Mouse (Mus musculus): ENCODE data around the gene Ovca2. TPM values are rescaled to one million over a fixed set of nuclear protein-coding genes. Genes with fewer than 3 reads are reported as not detected.
A peak's percentile ranks its signal among the peaks of the same experiment; 100 is the strongest.

The Ovca2 gene
- polyA plus RNA-seq, 1 experiment from 2014 or later = 14.4 TPM

GRCm38 (mm10) chr11:75192336-75193214 lies 13.9 kb upstream of the Ovca2 start:
- ATAC-seq = peak; percentile 40

GRCm38 (mm10) chr11:75191841-75192240 lies 13.2 kb upstream of the Ovca2 start:
- no peak overlapping the region for H3K27ac ChIP-seq (ENCODE audit: low read depth, low read length)
- no peaks in the 10 kb centered on the region for H3K9me3 ChIP-seq (ENCODE audit: control insufficient read depth, low read length)
- no peaks in the 10 kb centered on the region for H3K36me3 ChIP-seq (ENCODE audit: control insufficient read depth, insufficient read depth, low read length)
- ATAC-seq = no peak
- H3K4me2 ChIP-seq (ENCODE audit: low read length) = no peak overlapping the region
- no peak overlapping the region for H3K9ac ChIP-seq (ENCODE audit: low read depth, low read length)
- WGBS = 63% methylated on average over 6 of the region's 6 CpGs
- H3K4me3 ChIP-seq (ENCODE audit: low read length) = no peak overlapping the region
- H3K27me3 ChIP-seq (replicated peaks; ENCODE audit: control insufficient read depth, insufficient read depth, low read length) = peaks cover 11% of the 10 kb centered on the region
- peaks cover 39% of the 10 kb centered on the region for H3K4me1 ChIP-seq (ENCODE audit: control insufficient read depth, insufficient read depth, low read depth, low read length)

More at GRCm38 (mm10) chr11:75192336-75193214, 13.9 kb upstream of the Ovca2 start:
- WGBS = 20% methylated on average over 13 of the region's 13 CpGs
- peak overlapping the region; percentile 72 for H3K4me2 ChIP-seq (ENCODE audit: low read length)
- H3K36me3 ChIP-seq (ENCODE audit: control insufficient read depth, insufficient read depth, low read length) = no peaks in the 10 kb centered on the region
- peak overlapping the region; percentile 60 for H3K4me3 ChIP-seq (ENCODE audit: low read length)
- H3K4me1 ChIP-seq (ENCODE audit: control insufficient read depth, insufficient read depth, low read depth, low read length) = peaks cover 39% of the 10 kb centered on the region
- no peaks in the 10 kb centered on the region for H3K9me3 ChIP-seq (ENCODE audit: control insufficient read depth, low read length)
- H3K27me3 ChIP-seq (replicated peaks; ENCODE audit: control insufficient read depth, insufficient read depth, low read length) = peaks cover 11% of the 10 kb centered on the region
- H3K9ac ChIP-seq (ENCODE audit: low read depth, low read length) = peak overlapping the region; percentile 68; the same call in 1 of the 2 replicates
- no peak overlapping the region for H3K27ac ChIP-seq (ENCODE audit: low read depth, low read length)

GRCm38 (mm10) chr11:75190905-75191441 lies 12.3 kb upstream of the Ovca2 start, which contains the start of gene Dph1:
Dph1 (minus strand) TSS chr11:75191241.
- Histone ChIP-seq H3K36me3 (ENCODE audit: control insufficient read depth, insufficient read depth, low read length) (no peaks in the 10 kb centered on the region), H3K27ac (ENCODE audit: low read depth, low read length) (peak within 1 kb of the TSS; percentile 16; the same call in 1 of the 2 replicates), H3K9ac (ENCODE audit: low read depth, low read length) (peak within 1 kb of the TSS; percentile 68), H3K9me3 (ENCODE audit: control insufficient read depth, low read length) (no peaks in the 10 kb centered on the region), H3K27me3 (replicated peaks; ENCODE audit: control insufficient read depth, insufficient read depth, low read length) (peaks cover 7% of the 10 kb centered on the region), H3K4me1 (ENCODE audit: control insufficient read depth, insufficient read depth, low read depth, low read length) (peaks cover 33% of the 10 kb centered on the region), H3K4me2 (ENCODE audit: low read length) (peak within 1 kb of the TSS; percentile 96), H3K4me3 (ENCODE audit: low read length) (peak within 1 kb of the TSS; percentile 64)
- ATAC-seq = no peak
- WGBS = 45% methylated on average over 5 of the region's 5 CpGs

GRCm38 (mm10) chr11:75190371-75190724 lies 11.7 kb upstream of the Ovca2 start:
- no peaks in the 10 kb centered on the region for H3K9me3 ChIP-seq (ENCODE audit: control insufficient read depth, low read length)
- H3K36me3 ChIP-seq (ENCODE audit: control insufficient read depth, insufficient read depth, low read length) = no peaks in the 10 kb centered on the region
- H3K9ac ChIP-seq (ENCODE audit: low read depth, low read length) = peak overlapping the region; percentile 68
- H3K27ac ChIP-seq (ENCODE audit: low read depth, low read length) = no peak overlapping the region
- peaks cover 4% of the 10 kb centered on the region for H3K27me3 ChIP-seq (replicated peaks; ENCODE audit: control insufficient read depth, insufficient read depth, low read length)
- H3K4me3 ChIP-seq (ENCODE audit: low read length) = peak overlapping the region; percentile 64
- WGBS = 0% methylated on average over 24 of the region's 24 CpGs
- H3K4me2 ChIP-seq (ENCODE audit: low read length) = peak overlapping the region; percentile 96
- ATAC-seq = peak; percentile 89
- H3K4me1 ChIP-seq (ENCODE audit: control insufficient read depth, insufficient read depth, low read depth, low read length) = peaks cover 30% of the 10 kb centered on the region

DNA sequence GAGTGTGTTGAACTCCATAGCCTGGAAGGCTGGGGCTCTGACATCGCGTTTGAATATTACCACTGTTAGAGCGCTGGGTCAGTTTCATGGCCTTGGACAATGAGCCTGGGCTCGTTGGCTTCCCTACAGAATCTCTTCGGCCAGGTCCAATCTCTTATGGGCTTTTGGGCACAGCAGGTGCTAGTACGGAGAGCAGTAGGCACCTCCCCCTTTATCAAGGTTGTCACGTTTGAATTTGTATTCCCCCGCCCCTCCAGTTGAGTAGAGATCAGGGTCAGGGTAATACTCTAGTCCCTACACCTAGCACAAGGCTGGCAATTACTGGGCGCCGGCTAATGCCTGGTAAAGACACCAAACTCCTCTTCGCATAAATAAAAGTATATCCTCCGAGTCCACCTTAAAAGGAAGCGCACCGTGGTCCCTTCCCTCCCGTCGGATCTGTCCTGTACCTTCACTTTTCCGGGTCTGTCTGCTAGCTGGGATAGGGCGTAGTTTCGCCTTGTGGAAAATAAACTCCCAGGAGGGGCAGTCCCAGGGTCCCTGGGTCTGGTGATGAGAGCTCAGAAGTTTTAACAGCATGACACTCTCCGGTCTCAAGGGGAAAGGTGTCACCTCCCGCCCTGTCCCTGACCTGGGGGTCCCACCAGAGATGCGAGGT lies 11.2 kb upstream of the Ovca2 start:
- ATAC-seq = peak; percentile 40
- no peaks in the 10 kb centered on the region for H3K36me3 ChIP-seq (ENCODE audit: control insufficient read depth, insufficient read depth, low read length)
- peaks cover 4% of the 10 kb centered on the region for H3K27me3 ChIP-seq (replicated peaks; ENCODE audit: control insufficient read depth, insufficient read depth, low read length)
- WGBS = under 1% methylated on average over 22 of the region's 22 CpGs
- H3K9ac ChIP-seq (ENCODE audit: low read depth, low read length) = peak overlapping the region; percentile 68
- peak overlapping the region; percentile 96 for H3K4me2 ChIP-seq (ENCODE audit: low read length)
- H3K9me3 ChIP-seq (ENCODE audit: control insufficient read depth, low read length) = no peaks in the 10 kb centered on the region
- no peak overlapping the region for H3K27ac ChIP-seq (ENCODE audit: low read depth, low read length)
- peaks cover 30% of the 10 kb centered on the region for H3K4me1 ChIP-seq (ENCODE audit: control insufficient read depth, insufficient read depth, low read depth, low read length)
- peak overlapping the region; percentile 64 for H3K4me3 ChIP-seq (ENCODE audit: low read length)

GRCm38 (mm10) chr11:75184986-75185385 lies 6.4 kb upstream of the Ovca2 start:
- ATAC-seq = no peak
- Histone ChIP-seq H3K9ac (ENCODE audit: low read depth, low read length) (no peak overlapping the region), H3K36me3 (ENCODE audit: control insufficient read depth, insufficient read depth, low read length) (peaks cover 5% of the 10 kb centered on the region), H3K4me1 (ENCODE audit: control insufficient read depth, insufficient read depth, low read depth, low read length) (peaks cover 14% of the 10 kb centered on the region), H3K27ac (ENCODE audit: low read depth, low read length) (no peak overlapping the region), H3K4me3 (ENCODE audit: low read length) (no peak overlapping the region), H3K9me3 (ENCODE audit: control insufficient read depth, low read length) (no peaks in the 10 kb centered on the region), H3K4me2 (ENCODE audit: low read length) (no peak overlapping the region), H3K27me3 (replicated peaks; ENCODE audit: control insufficient read depth, insufficient read depth, low read length) (no peaks in the 10 kb centered on the region)
- WGBS = 65% methylated on average over 2 of the region's 2 CpGs

DNA sequence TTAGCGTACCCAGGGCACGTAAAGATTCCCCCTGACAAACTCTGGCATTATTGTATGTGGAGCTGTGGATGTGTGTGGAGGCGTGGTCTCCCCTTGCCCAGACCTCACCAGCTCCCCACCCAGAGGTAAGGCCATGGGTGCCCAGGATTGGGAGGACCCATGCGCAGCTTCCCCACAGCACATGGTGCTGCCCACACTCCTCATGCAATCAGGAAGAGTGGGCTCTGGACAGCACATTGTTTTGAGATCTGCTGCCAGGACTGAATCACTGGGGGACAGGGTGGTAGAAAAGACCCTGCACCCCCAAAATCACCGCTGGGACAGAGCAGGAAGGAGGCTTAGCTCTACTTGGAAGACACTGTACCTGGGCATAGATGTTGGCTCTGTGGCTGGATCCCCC lies 5.9 kb upstream of the Ovca2 start:
- Histone ChIP-seq H3K9ac (ENCODE audit: low read depth, low read length) (peak overlapping the region; percentile 17; the same call in 1 of the 2 replicates), H3K9me3 (ENCODE audit: control insufficient read depth, low read length) (no peaks in the 10 kb centered on the region), H3K4me3 (ENCODE audit: low read length) (no peak overlapping the region), H3K4me1 (ENCODE audit: control insufficient read depth, insufficient read depth, low read depth, low read length) (peaks cover 12% of the 10 kb centered on the region), H3K27me3 (replicated peaks; ENCODE audit: control insufficient read depth, insufficient read depth, low read length) (no peaks in the 10 kb centered on the region), H3K27ac (ENCODE audit: low read depth, low read length) (no peak overlapping the region), H3K36me3 (ENCODE audit: control insufficient read depth, insufficient read depth, low read length) (peaks cover 5% of the 10 kb centered on the region), H3K4me2 (ENCODE audit: low read length) (no peak overlapping the region)
- 83% methylated on average over 5 of the region's 5 CpGs for WGBS
- ATAC-seq = no peak

- H3K27me3 ChIP-seq (replicated peaks; ENCODE audit: control insufficient read depth, insufficient read depth, low read length) = no peaks in the 10 kb centered on the region
- no peak overlapping the region for H3K9ac ChIP-seq (ENCODE audit: low read depth, low read length)
- no peaks in the 10 kb centered on the region for H3K9me3 ChIP-seq (ENCODE audit: control insufficient read depth, low read length)
- H3K4me1 ChIP-seq (ENCODE audit: control insufficient read depth, insufficient read depth, low read depth, low read length) = peaks cover 10% of the 10 kb centered on the region; the same call in 1 of the 2 replicates
- no peak overlapping the region for H3K4me2 ChIP-seq (ENCODE audit: low read length)
- no peak for ATAC-seq
- H3K36me3 ChIP-seq (ENCODE audit: control insufficient read depth, insufficient read depth, low read length) = peaks cover 5% of the 10 kb centered on the region
- 64% methylated on average over 2 of the region's 2 CpGs for WGBS
- H3K27ac ChIP-seq (ENCODE audit: low read depth, low read length) = no peak overlapping the region
- H3K4me3 ChIP-seq (ENCODE audit: low read length) = no peak overlapping the region
These were observed 5.4 kb upstream of the Ovca2 start for GRCm38 (mm10) chr11:75183917-75184570.
